Mouse (Mus musculus) intestine, postnatal 0 days (tissue): ENCODE results near the gene Golph3. TPM values are rescaled to one million over a fixed set of nuclear protein-coding genes. Genes with fewer than 3 reads are reported as not detected.

ENCODE experiments used
- ATAC-seq: fragments of 200-750 bp; cut with Nextera tagmentation; 2 replicates; pipeline ENCODE4 v1.8.0; 2017; ENCODE audit warnings: mild to moderate bottlenecking, moderate TSS enrichment, moderate library complexity
- H3K27ac ChIP-seq: fragments of 300-500 bp; sonication (generic); 2 replicates; pipeline ENCODE4 v1.5.1; 2014; ENCODE audit warnings: mild to moderate bottlenecking, low read depth, low read length, moderate library complexity
- H3K27me3 ChIP-seq: fragments of 300-500 bp; sonication (generic); replicated peaks from 2 replicates; pipeline ENCODE4 v1.6.1; 2014; ENCODE audit warnings: low read length, mixed read lengths; ENCODE audit not compliant: control insufficient read depth, insufficient read depth
- H3K36me3 ChIP-seq: fragments of 300-500 bp; sonication (generic); 2 replicates; pipeline ENCODE4 v1.6.1; 2014; ENCODE audit warnings: mild to moderate bottlenecking, moderate library complexity; ENCODE audit not compliant: control insufficient read depth, insufficient read depth
- H3K4me1 ChIP-seq: fragments of 300-500 bp; sonication (generic); replicated peaks from 2 replicates; pipeline ENCODE4 v1.6.1; 2014; ENCODE audit warnings: antibody characterized with exemption, low read length, mixed read lengths; ENCODE audit not compliant: control insufficient read depth, insufficient read depth
- H3K4me2 ChIP-seq: fragments of 300-500 bp; sonication (generic); replicated peaks from 2 replicates; pipeline ENCODE4 v1.6.1; 2014; ENCODE audit warnings: low read depth, mild to moderate bottlenecking, moderate library complexity
- H3K4me3 ChIP-seq: fragments of 300-500 bp; sonication (generic); 2 replicates; pipeline ENCODE4 v1.5.1; 2014; ENCODE audit warnings: low read depth, low read length
- H3K9ac ChIP-seq: fragments of 300-500 bp; sonication (generic); 2 replicates; pipeline ENCODE4 v1.6.1; 2014; ENCODE audit warnings: mild to moderate bottlenecking, low read depth, low read length
- H3K9me3 ChIP-seq: fragments of 300-500 bp; sonication (generic); 2 replicates; pipeline ENCODE4 v1.6.1; 2016; ENCODE audit warnings: mixed run types; ENCODE audit not compliant: control insufficient read depth
- CTCF ChIP-seq: sonication (generic); IDR thresholded peaks from 2 replicates; pipeline ENCODE4 v1.5.1; 2016; ENCODE audit warnings: low read depth, mild to moderate bottlenecking, control low read depth, antibody characterized with exemption, moderate library complexity
- WGBS: fragments of 180-500 bp; shearing (Covaris S2); extraction: QIAGEN DNeasy Blood & Tissue Kit; methylation state at CpG from one replicate; pipeline ENCODE4 v1.1.7; 2014; 5-methylcytosine and 5-hydroxymethylcytosine counted together
- polyA plus RNA-seq: library from polyadenylated mRNA; unstranded; fragments of >200 nt; fragmentation: Nextera tagmentation; extraction: Ambion mirVana; gene quantifications from 2 replicates; pipeline ENCODE4 v1.2.1, GENCODE M21; 2015

Gene Golph3
- polyA plus RNA-seq, 1 experiment from 2014 or later = 70.0 TPM

DNA sequence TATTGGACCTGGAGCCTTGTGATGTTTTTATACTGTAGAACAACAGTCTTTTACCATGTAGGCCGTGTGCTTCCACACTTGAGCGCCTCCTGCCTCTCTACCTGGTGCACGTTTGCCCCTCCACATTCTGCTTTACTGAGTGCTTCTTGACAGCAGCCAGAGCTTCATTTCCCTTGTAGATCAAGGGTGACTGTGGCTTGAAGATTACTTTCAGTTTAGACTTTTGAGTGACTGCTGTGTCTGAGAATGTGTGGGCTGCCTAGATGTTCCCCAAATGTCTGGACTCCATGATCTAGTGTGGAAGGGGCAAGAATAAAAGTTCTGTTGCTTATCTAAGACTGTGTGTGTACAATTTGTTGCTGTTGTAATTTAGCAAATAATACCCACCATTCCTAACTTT, 27.7 kb downstream of the Golph3 start:
- WGBS = 88% methylated on average over 3 of the region's 3 CpGs

DNA sequence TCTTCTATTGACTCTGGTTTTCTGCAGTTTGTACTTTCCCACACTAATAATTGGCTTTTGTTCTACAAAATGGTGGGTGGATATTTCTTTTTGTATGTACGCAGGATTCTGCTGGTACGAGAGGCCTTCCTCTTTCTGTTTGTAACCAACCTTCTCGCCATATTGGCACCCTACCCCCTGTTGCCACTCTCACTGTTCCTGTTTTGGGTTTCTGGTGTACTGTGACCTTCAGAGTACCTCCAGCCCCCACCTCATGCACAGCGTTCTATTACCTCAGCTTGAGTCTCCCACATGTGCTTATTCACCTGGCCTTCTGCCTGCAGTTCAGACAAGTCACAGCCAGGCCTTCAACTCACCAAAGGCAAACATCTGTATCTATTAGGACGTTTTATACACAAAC, 28.6 kb downstream of the Golph3 start:
- Histone ChIP-seq H3K36me3 (peaks cover 53% of the 10 kb centered on the region), H3K9ac (no peak overlapping the region), H3K4me3 (no peak overlapping the region), H3K9me3 (no peaks in the 10 kb centered on the region), H3K27ac (no peak overlapping the region), H3K4me2 (no peak overlapping the region), H3K4me1 (no peaks in the 10 kb centered on the region), H3K27me3 (no peaks in the 10 kb centered on the region)
- no peak for ATAC-seq
- WGBS = 82% methylated on average over 5 of the region's 5 CpGs
- TF ChIP-seq CTCF = no peak

More for the DNA sequence above, 27.7 kb downstream of the Golph3 start:
- no peak for TF ChIP-seq CTCF
- Histone ChIP-seq H3K27ac (no peak overlapping the region), H3K27me3 (no peaks in the 10 kb centered on the region), H3K9ac (no peak overlapping the region), H3K4me2 (no peak overlapping the region), H3K4me3 (no peak overlapping the region), H3K4me1 (no peaks in the 10 kb centered on the region), H3K36me3 (peaks cover 58% of the 10 kb centered on the region), H3K9me3 (no peaks in the 10 kb centered on the region)
- ATAC-seq = no peak

DNA sequence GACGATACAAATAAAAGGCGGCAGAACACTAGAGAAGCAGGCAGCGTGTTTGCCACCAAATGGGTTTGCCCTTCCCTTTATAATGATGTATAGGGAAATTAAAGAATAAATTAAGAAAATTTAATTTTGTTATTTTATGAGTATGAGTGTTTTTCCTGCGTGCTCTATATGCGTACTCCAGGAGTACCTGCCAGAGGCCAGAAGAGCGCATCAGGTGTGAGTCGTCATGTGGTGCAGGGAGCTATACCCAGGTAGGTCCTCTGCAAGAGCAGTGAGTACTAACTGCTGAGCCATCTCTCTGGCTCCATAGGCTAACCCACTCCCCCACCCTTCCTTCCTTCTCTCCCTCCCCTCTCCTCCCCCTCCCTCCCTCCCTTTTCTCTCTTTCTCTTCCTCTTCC, 30.2 kb downstream of the Golph3 start:
- 95% methylated on average over 7 of the region's 7 CpGs for WGBS

DNA sequence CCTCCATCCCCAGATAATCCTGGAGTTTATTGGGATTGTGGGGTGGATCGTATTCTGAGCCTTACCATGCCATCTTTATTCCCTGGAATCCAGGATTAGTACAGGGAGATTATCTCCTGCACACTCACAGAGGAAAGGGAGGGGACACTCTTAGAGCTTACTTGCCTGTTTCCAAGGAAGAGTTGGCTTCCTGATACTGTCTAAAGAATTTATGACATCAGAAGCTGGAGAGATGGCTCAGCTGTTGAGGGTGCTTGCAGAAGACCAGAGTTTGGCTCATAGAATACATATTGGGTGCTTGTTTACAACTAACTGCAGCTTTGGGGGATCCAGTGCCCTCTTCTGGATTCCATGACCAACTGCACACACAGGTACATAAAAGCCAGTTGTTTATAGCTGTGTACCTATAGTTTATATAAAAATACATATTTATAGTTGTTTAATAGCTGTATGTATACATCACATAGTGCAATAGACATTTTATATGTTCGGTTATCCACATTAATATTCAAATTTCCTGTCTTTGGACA, 33.1 kb downstream of the Golph3 start:
- no peaks in the 10 kb centered on the region; the same call in 1 of the 2 replicates for H3K4me1 ChIP-seq
- ATAC-seq = no peak
- no peak overlapping the region for H3K4me3 ChIP-seq
- 85% methylated on average over 2 of the region's 2 CpGs for WGBS
- no peak overlapping the region for H3K4me2 ChIP-seq
- H3K9me3 ChIP-seq = no peaks in the 10 kb centered on the region
- no peak overlapping the region for H3K9ac ChIP-seq
- peaks cover 42% of the 10 kb centered on the region for H3K36me3 ChIP-seq
- no peaks in the 10 kb centered on the region for H3K27me3 ChIP-seq
- TF ChIP-seq CTCF = peak; percentile 46
- no peak overlapping the region for H3K27ac ChIP-seq

More for the DNA sequence above, 30.2 kb downstream of the Golph3 start:
- Histone ChIP-seq H3K4me1 (no peaks in the 10 kb centered on the region), H3K27me3 (no peaks in the 10 kb centered on the region), H3K27ac (no peak overlapping the region), H3K4me2 (no peak overlapping the region), H3K36me3 (peaks cover 50% of the 10 kb centered on the region), H3K9me3 (no peaks in the 10 kb centered on the region), H3K9ac (no peak overlapping the region), H3K4me3 (no peak overlapping the region)
- no peak for ATAC-seq
- TF ChIP-seq CTCF = no peak

DNA sequence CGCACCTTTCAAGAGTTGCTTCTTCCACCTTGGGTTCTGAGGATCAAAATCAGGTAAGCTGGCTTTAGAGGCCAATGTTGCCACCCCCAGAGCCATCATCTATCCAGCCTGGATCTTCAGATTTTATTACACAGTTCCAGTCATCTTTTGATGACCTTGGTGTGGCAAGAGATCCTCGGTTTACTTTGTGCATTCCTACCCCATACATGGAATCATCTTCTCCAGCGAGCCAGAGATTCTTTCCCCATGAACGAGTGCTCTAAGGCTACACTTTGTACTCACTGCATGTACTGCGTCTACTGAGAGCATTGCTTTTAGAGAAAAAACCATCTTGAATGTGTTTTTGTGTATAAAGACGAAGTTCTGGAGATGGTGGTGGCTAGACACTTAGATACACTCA, 34.0 kb downstream of the Golph3 start:
- Histone ChIP-seq H3K4me3 (no peak overlapping the region), H3K36me3 (peaks cover 33% of the 10 kb centered on the region), H3K4me1 (no peaks in the 10 kb centered on the region; the same call in 1 of the 2 replicates), H3K4me2 (no peak overlapping the region), H3K9ac (no peak overlapping the region), H3K9me3 (no peaks in the 10 kb centered on the region), H3K27me3 (no peaks in the 10 kb centered on the region), H3K27ac (peak overlapping the region; percentile 57; the same call in 1 of the 2 replicates)
- 70% methylated on average over 6 of the region's 6 CpGs for WGBS
- TF ChIP-seq CTCF = no peak
- no peak for ATAC-seq

DNA sequence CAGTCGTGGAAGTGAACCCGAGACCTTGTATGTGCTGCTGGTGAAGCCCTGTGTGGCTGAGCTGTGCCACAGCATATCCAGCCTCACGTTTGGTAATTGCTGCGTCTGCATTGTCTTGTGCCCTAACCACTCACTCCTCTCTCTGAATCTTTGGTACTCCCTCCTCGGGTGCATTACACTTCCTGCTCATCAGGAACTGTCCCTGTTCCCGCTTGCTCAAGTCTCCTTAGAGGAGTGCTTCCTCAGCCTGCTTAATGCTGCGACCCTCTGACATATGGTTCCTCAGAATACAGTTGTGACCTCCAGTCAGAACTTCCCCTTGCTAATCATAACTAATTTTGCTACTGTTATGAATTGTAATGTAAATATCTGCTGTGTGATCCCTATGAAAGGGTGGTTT, 34.7 kb downstream of the Golph3 start:
- ATAC-seq = no peak
- no peak overlapping the region for H3K4me3 ChIP-seq
- H3K9ac ChIP-seq = no peak overlapping the region
- H3K27ac ChIP-seq = peak overlapping the region; percentile 57; the same call in 1 of the 2 replicates
- H3K4me2 ChIP-seq = no peak overlapping the region
- H3K27me3 ChIP-seq = no peaks in the 10 kb centered on the region
- peaks cover 40% of the 10 kb centered on the region for H3K36me3 ChIP-seq
- no peak for TF ChIP-seq CTCF
- H3K4me1 ChIP-seq = no peaks in the 10 kb centered on the region; the same call in 1 of the 2 replicates
- 65% methylated on average over 7 of the region's 7 CpGs for WGBS
- no peaks in the 10 kb centered on the region for H3K9me3 ChIP-seq

DNA sequence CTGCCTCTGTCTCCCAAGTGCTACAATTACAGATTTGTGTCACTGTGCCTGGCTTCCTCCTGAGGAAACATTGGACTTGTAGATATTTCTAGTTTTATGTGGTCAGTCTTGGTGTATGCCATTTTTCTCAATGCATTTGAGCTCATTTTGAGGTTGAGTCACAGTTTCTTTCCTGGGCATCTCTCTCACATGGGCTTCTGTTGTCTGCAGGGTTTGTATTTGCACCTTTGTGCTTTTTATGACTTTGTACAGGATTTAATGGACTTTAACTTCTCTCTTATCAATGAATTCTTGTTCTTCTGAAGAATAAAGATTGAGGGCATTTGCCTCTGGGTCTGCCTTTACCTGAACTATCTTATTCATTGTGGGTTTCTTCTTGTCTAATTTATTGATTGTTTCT, 36.2 kb downstream of the Golph3 start:
- Histone ChIP-seq H3K4me3 (no peak overlapping the region), H3K27me3 (no peaks in the 10 kb centered on the region), H3K27ac (no peak overlapping the region), H3K4me2 (no peak overlapping the region), H3K9me3 (no peaks in the 10 kb centered on the region), H3K4me1 (no peaks in the 10 kb centered on the region; the same call in 1 of the 2 replicates), H3K9ac (no peak overlapping the region), H3K36me3 (peaks cover 37% of the 10 kb centered on the region)
- TF ChIP-seq CTCF = no peak
- peak; percentile 58 for ATAC-seq
